Mouse (Mus musculus) hindbrain, embryonic 16.5 days (tissue): Measurements from ENCODE around the gene Msx1. TPM values are rescaled to one million over a fixed set of nuclear protein-coding genes. Genes with fewer than 3 reads are reported as not detected.
A peak's percentile ranks its signal among the peaks of the same experiment; 100 is the strongest.

ENCODE experiments used
- ATAC-seq: fragments of 200-750 bp; cut with Nextera tagmentation; 2 replicates; pipeline ENCODE4 v1.8.0; 2017; ENCODE audit warnings: moderate TSS enrichment, moderate library complexity
- H3K27ac ChIP-seq: fragments of 300-500 bp; sonication (generic); 2 replicates; pipeline ENCODE4 v1.5.1; 2014; ENCODE audit warnings: low read depth, mild to moderate bottlenecking, control low read depth, low read length, moderate library complexity
- H3K27me3 ChIP-seq: fragments of 300-500 bp; sonication (generic); replicated peaks from 2 replicates; pipeline ENCODE4 v1.6.1; 2014; ENCODE audit warnings: low read length; ENCODE audit not compliant: control insufficient read depth, insufficient read depth
- H3K36me3 ChIP-seq: fragments of 300-500 bp; sonication (generic); 2 replicates; pipeline ENCODE4 v1.6.1; 2014; ENCODE audit warnings: mild to moderate bottlenecking, low read length, moderate library complexity, mixed read lengths; ENCODE audit not compliant: control insufficient read depth, insufficient read depth
- H3K4me1 ChIP-seq: fragments of 300-500 bp; sonication (generic); 2 replicates; pipeline ENCODE4 v1.6.1; 2014; ENCODE audit warnings: low read depth, low read length; ENCODE audit not compliant: control insufficient read depth, insufficient read depth
- H3K4me2 ChIP-seq: fragments of 300-500 bp; sonication (generic); 2 replicates; pipeline ENCODE4 v1.6.1; 2014; ENCODE audit warnings: mild to moderate bottlenecking, low read length, control low read depth, moderate library complexity
- H3K4me3 ChIP-seq: fragments of 300-500 bp; sonication (generic); 2 replicates; pipeline ENCODE4 v1.5.1; 2014; ENCODE audit warnings: mild to moderate bottlenecking, low read length, control low read depth, moderate library complexity
- H3K9ac ChIP-seq: fragments of 300-500 bp; sonication (generic); 2 replicates; pipeline ENCODE4 v1.6.1; 2014; ENCODE audit warnings: low read depth, mild to moderate bottlenecking, control low read depth, low read length, moderate library complexity
- H3K9me3 ChIP-seq: fragments of 300-500 bp; sonication (generic); 2 replicates; pipeline ENCODE4 v1.6.1; 2014; ENCODE audit warnings: mild to moderate bottlenecking, low read length, moderate library complexity; ENCODE audit not compliant: control insufficient read depth
- WGBS: fragments of 180-500 bp; shearing (Covaris S2); extraction: QIAGEN DNeasy Blood & Tissue Kit; methylation state at CpG from one replicate; pipeline ENCODE4 v1.1.7; 2014; 5-methylcytosine and 5-hydroxymethylcytosine counted together
- polyA plus RNA-seq: library from polyadenylated mRNA; unstranded; fragments of >200 nt; fragmentation: Nextera tagmentation; extraction: Ambion mirVana; gene quantifications from 2 replicates; pipeline ENCODE4 v1.2.1, GENCODE M21; 2015

Msx1 gene
- polyA plus RNA-seq, 1 experiment from 2014 or later, result 28.9 TPM

- 16% methylated on average over 11 of the region's 11 CpGs for WGBS
- ATAC-seq, result no peak
- peak overlapping the region; percentile 13; the same call in 1 of the 2 replicates for H3K4me2 ChIP-seq
- H3K27ac ChIP-seq, result no peak overlapping the region
- peak overlapping the region; percentile 46 for H3K4me3 ChIP-seq
- H3K36me3 ChIP-seq, result no peaks in the 10 kb centered on the region
- no peak overlapping the region for H3K9ac ChIP-seq
- peaks cover 24% of the 10 kb centered on the region for H3K4me1 ChIP-seq
- no peaks in the 10 kb centered on the region for H3K9me3 ChIP-seq
- H3K27me3 ChIP-seq, result peaks cover 47% of the 10 kb centered on the region
These were observed 2.2 kb downstream of the Msx1 start for GRCm38 (mm10) chr5:37822116-37822707.

- ATAC-seq, result no peak
- peak overlapping the region; percentile 19 for H3K4me3 ChIP-seq
- H3K4me1 ChIP-seq, result peaks cover 19% of the 10 kb centered on the region
- WGBS, result 11% methylated on average over 27 of the region's 27 CpGs
- no peak overlapping the region for H3K27ac ChIP-seq
- peaks cover 47% of the 10 kb centered on the region for H3K27me3 ChIP-seq
- H3K9ac ChIP-seq, result peak overlapping the region; percentile 27; the same call in 1 of the 2 replicates
- no peaks in the 10 kb centered on the region for H3K36me3 ChIP-seq
- peak overlapping the region; percentile 28 for H3K4me2 ChIP-seq
- no peaks in the 10 kb centered on the region for H3K9me3 ChIP-seq
These were observed 3.2 kb downstream of the Msx1 start for GRCm38 (mm10) chr5:37821111-37821601.

- Histone ChIP-seq H3K4me1 (peaks cover 19% of the 10 kb centered on the region), H3K4me2 (no peak overlapping the region), H3K4me3 (no peak overlapping the region; the same call in 1 of the 2 replicates), H3K27ac (no peak overlapping the region), H3K9ac (no peak overlapping the region), H3K36me3 (no peaks in the 10 kb centered on the region), H3K9me3 (no peaks in the 10 kb centered on the region), H3K27me3 (peaks cover 52% of the 10 kb centered on the region)
- 14% methylated on average over 8 of the region's 8 CpGs for WGBS
- no peak for ATAC-seq
These were observed 3.7 kb downstream of the Msx1 start for GRCm38 (mm10) chr5:37820689-37821088.

- no peak overlapping the region for H3K27ac ChIP-seq
- H3K27me3 ChIP-seq, result peaks cover 54% of the 10 kb centered on the region
- no peak for ATAC-seq
- no peaks in the 10 kb centered on the region for H3K36me3 ChIP-seq
- no peak overlapping the region for H3K4me3 ChIP-seq
- H3K9ac ChIP-seq, result no peak overlapping the region
- H3K9me3 ChIP-seq, result no peaks in the 10 kb centered on the region
- no peak overlapping the region for H3K4me2 ChIP-seq
- H3K4me1 ChIP-seq, result peaks cover 19% of the 10 kb centered on the region
- whole genome bisulfite sequencing, result 19% methylated on average over 3 of the region's 3 CpGs
These were observed 4.4 kb downstream of the Msx1 start for GRCm38 (mm10) chr5:37819971-37820370.

- peaks cover 56% of the 10 kb centered on the region for H3K27me3 ChIP-seq
- H3K36me3 ChIP-seq, result no peaks in the 10 kb centered on the region
- no peak overlapping the region for H3K4me3 ChIP-seq
- ATAC-seq, result no peak
- 25% methylated on average over 5 of the region's 5 CpGs for WGBS
- no peaks in the 10 kb centered on the region for H3K9me3 ChIP-seq
- no peak overlapping the region for H3K9ac ChIP-seq
- H3K4me2 ChIP-seq, result no peak overlapping the region
- peaks cover 17% of the 10 kb centered on the region for H3K4me1 ChIP-seq
- H3K27ac ChIP-seq, result no peak overlapping the region
These were observed 4.8 kb downstream of the Msx1 start for GRCm38 (mm10) chr5:37819541-37819940.

- no peak for ATAC-seq
- Histone ChIP-seq H3K27ac (no peak overlapping the region), H3K9me3 (no peaks in the 10 kb centered on the region), H3K9ac (no peak overlapping the region), H3K4me3 (no peak overlapping the region), H3K27me3 (peaks cover 57% of the 10 kb centered on the region), H3K4me2 (peak overlapping the region; percentile 10; the same call in 1 of the 2 replicates), H3K4me1 (peaks cover 9% of the 10 kb centered on the region), H3K36me3 (no peaks in the 10 kb centered on the region)
- WGBS, result 5% methylated on average over 25 of the region's 25 CpGs
These were observed 5.7 kb downstream of the Msx1 start for GRCm38 (mm10) chr5:37818533-37819215.

- ATAC-seq, result no peak
- WGBS, result 3% methylated on average over 34 of the region's 34 CpGs
- peaks cover 55% of the 10 kb centered on the region for H3K27me3 ChIP-seq
- H3K4me1 ChIP-seq, result peaks cover 3% of the 10 kb centered on the region; the same call in 1 of the 2 replicates
- no peak overlapping the region for H3K9ac ChIP-seq
- no peaks in the 10 kb centered on the region for H3K36me3 ChIP-seq
- H3K4me2 ChIP-seq, result peak overlapping the region; percentile 10; the same call in 1 of the 2 replicates
- no peaks in the 10 kb centered on the region for H3K9me3 ChIP-seq
- no peak overlapping the region for H3K4me3 ChIP-seq
- H3K27ac ChIP-seq, result no peak overlapping the region
These were observed 6.5 kb downstream of the Msx1 start for GRCm38 (mm10) chr5:37817658-37818532.

GRCm38 (mm10) chr5:37816907-37817657 lies 7.3 kb downstream of the Msx1 start:
- Histone ChIP-seq H3K36me3 (no peaks in the 10 kb centered on the region), H3K4me1 (peaks cover 2% of the 10 kb centered on the region; the same call in 1 of the 2 replicates), H3K27ac (no peak overlapping the region), H3K4me2 (no peak overlapping the region), H3K9me3 (no peaks in the 10 kb centered on the region), H3K4me3 (no peak overlapping the region; the same call in 1 of the 2 replicates), H3K27me3 (peaks cover 52% of the 10 kb centered on the region), H3K9ac (no peak overlapping the region)
- under 1% methylated on average over 40 of the region's 46 CpGs for WGBS
- peak; percentile 53; the same call in 1 of the 2 replicates for ATAC-seq
